Mouse (Mus musculus) kidney, embryonic 15.5 days (tissue): ENCODE results near the gene Arhgap31. TPM values are rescaled to one million over a fixed set of nuclear protein-coding genes. Genes with fewer than 3 reads are reported as not detected.
A peak's percentile ranks its signal among the peaks of the same experiment; 100 is the strongest.

Source experiments
- ATAC-seq: fragments of 200-750 bp; cut with Nextera tagmentation; replicated peaks from 2 replicates; pipeline ENCODE4 v1.8.0; 2017; ENCODE audit warnings: moderate TSS enrichment; ENCODE audit not compliant: low FRiP score
- H3K27ac ChIP-seq: fragments of 300-500 bp; sonication (generic); 2 replicates; pipeline ENCODE4 v1.5.1; 2015; ENCODE audit warnings: mild to moderate bottlenecking, inconsistent platforms
- H3K27me3 ChIP-seq: fragments of 300-500 bp; sonication (generic); 2 replicates; pipeline ENCODE4 v1.6.1; 2015; ENCODE audit warnings: inconsistent platforms
- H3K36me3 ChIP-seq: fragments of 300-500 bp; sonication (generic); 2 replicates; pipeline ENCODE4 v1.6.1; 2015; ENCODE audit warnings: inconsistent platforms
- H3K4me1 ChIP-seq: fragments of 300-500 bp; sonication (generic); 2 replicates; pipeline ENCODE4 v1.6.1; 2015; ENCODE audit warnings: inconsistent platforms
- H3K4me2 ChIP-seq: fragments of 300-500 bp; sonication (generic); 2 replicates; pipeline ENCODE4 v1.6.1; 2015; ENCODE audit warnings: moderate library complexity, mild to moderate bottlenecking, inconsistent platforms
- H3K4me3 ChIP-seq: fragments of 300-500 bp; sonication (generic); replicated peaks from 2 replicates; pipeline ENCODE4 v1.5.1; 2015; ENCODE audit warnings: mild to moderate bottlenecking, inconsistent platforms
- H3K9ac ChIP-seq: fragments of 300-500 bp; sonication (generic); 2 replicates; pipeline ENCODE4 v1.6.1; 2015; ENCODE audit warnings: mild to moderate bottlenecking, inconsistent platforms
- H3K9me3 ChIP-seq: fragments of 300-500 bp; sonication (generic); replicated peaks from 2 replicates; pipeline ENCODE4 v1.6.1; 2016; ENCODE audit warnings: inconsistent platforms
- WGBS: fragments of 180-500 bp; shearing (Covaris S2); methylation state at CpG from one replicate; pipeline ENCODE4 v1.1.7; 2015; ENCODE audit warnings: mixed read lengths; 5-methylcytosine and 5-hydroxymethylcytosine counted together
- polyA plus RNA-seq: library from polyadenylated mRNA; unstranded; fragments of >200 nt; fragmentation: Nextera tagmentation; extraction: Ambion mirVana; gene quantifications from 2 replicates; pipeline ENCODE4 v1.2.1, GENCODE M21; 2015

Gene Arhgap31
- polyA plus RNA-seq, 1 experiment from 2014 or later: 12.6 TPM

DNA sequence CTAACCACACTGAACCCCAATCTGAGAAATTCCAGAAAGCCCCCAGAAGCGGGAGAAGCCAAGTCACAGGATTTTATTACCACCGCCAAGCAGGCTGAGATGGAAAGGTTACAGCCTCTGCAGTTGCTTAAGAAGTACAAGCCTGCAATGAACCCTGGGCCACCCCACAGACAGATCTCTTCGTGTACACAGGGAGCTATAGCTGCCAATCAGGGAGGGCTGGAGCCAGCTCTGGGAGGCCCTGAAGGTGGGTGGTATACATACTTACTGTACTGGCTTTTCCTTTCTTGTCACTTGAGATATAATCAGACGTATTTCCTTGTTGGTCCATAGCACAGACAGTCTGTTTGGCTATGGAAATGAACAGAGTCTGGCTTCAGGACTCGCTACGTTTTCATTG lies 37.7 kb upstream of the Arhgap31 start:
- peaks cover 6% of the 10 kb centered on the region for H3K36me3 ChIP-seq
- H3K4me2 ChIP-seq: no peak overlapping the region
- WGBS: 56% methylated on average over 6 of the region's 6 CpGs
- no peaks in the 10 kb centered on the region for H3K27me3 ChIP-seq
- no peak overlapping the region for H3K9ac ChIP-seq
- peaks cover 16% of the 10 kb centered on the region for H3K4me1 ChIP-seq
- H3K4me3 ChIP-seq: no peak overlapping the region
- no peak for ATAC-seq
- H3K27ac ChIP-seq: no peak overlapping the region
- no peaks in the 10 kb centered on the region for H3K9me3 ChIP-seq

- Histone ChIP-seq H3K36me3 (no peaks in the 10 kb centered on the region; the same call in 1 of the 2 replicates), H3K27me3 (no peaks in the 10 kb centered on the region), H3K9ac (no peak overlapping the region), H3K4me1 (peaks cover 10% of the 10 kb centered on the region), H3K4me2 (no peak overlapping the region), H3K27ac (no peak overlapping the region), H3K9me3 (no peaks in the 10 kb centered on the region), H3K4me3 (no peak overlapping the region)
- ATAC-seq: no peak
- 84% methylated on average over 10 of the region's 10 CpGs for WGBS
Observed at GRCm38 (mm10) chr16:38743941-38744673, 31.0 kb upstream of the Arhgap31 start.

GRCm38 (mm10) chr16:38742659-38743131 lies 29.6 kb upstream of the Arhgap31 start:
- Histone ChIP-seq H3K4me3 (peak overlapping the region; percentile 81), H3K4me2 (peak overlapping the region; percentile 78), H3K27me3 (no peaks in the 10 kb centered on the region), H3K9me3 (no peaks in the 10 kb centered on the region), H3K9ac (peak overlapping the region; percentile 81), H3K27ac (peak overlapping the region; percentile 81), H3K4me1 (peaks cover 10% of the 10 kb centered on the region), H3K36me3 (no peaks in the 10 kb centered on the region; the same call in 1 of the 2 replicates)
- ATAC-seq: peak; percentile 80
- under 1% methylated on average over 13 of the region's 13 CpGs for WGBS

GRCm38 (mm10) chr16:38742113-38742658 lies 29.1 kb upstream of the Arhgap31 start, which contains the start of gene B4galt4:
Gene B4galt4, plus strand, starts transcription at chr16:38742264.
- peaks cover 10% of the 10 kb centered on the region for H3K4me1 ChIP-seq
- peak within 1 kb of the TSS; percentile 81 for H3K9ac ChIP-seq
- peak; percentile 96 for ATAC-seq
- H3K4me2 ChIP-seq: peak within 1 kb of the TSS; percentile 78
- H3K27me3 ChIP-seq: no peaks in the 10 kb centered on the region
- no peaks in the 10 kb centered on the region; the same call in 1 of the 2 replicates for H3K36me3 ChIP-seq
- peak within 1 kb of the TSS; percentile 81 for H3K4me3 ChIP-seq
- no peaks in the 10 kb centered on the region for H3K9me3 ChIP-seq
- under 1% methylated on average over 69 of the region's 69 CpGs for WGBS
- peak within 1 kb of the TSS; percentile 81 for H3K27ac ChIP-seq

DNA sequence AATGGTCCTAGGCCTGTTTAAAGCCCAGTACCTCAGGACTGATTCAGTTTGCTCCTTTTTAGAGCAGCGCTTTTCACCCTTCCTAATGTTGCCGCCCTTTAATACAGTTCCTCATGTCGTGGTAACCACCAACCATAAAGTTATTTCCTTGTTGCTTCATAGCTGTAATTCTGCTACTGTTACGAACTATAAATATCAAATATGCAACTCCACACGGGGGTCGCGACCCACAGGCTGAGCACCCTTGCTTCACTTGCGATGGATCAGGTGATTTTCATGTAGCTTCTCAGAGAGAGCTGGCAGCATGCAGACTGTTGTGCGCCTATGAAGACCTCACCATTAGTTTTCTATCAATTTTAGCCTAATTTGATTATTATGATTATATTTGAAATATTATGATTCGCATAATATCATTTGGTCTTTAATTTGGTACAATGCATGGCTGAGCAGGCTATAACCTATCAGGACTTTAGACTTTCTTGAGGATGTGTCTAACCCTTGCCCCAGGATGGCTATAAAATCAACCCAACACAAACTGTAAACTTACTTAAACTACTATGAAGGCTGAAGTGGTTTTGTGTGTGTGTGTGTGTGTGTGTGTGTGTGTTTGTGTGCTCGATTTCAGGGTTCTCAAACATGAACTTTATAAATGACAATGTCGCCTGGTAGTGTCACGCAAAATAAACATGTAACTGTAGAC lies 28.3 kb upstream of the Arhgap31 start:
- no peaks in the 10 kb centered on the region for H3K9me3 ChIP-seq
- H3K27me3 ChIP-seq: no peaks in the 10 kb centered on the region
- peak overlapping the region; percentile 78 for H3K4me2 ChIP-seq
- no peaks in the 10 kb centered on the region; the same call in 1 of the 2 replicates for H3K36me3 ChIP-seq
- 78% methylated on average over 13 of the region's 13 CpGs for WGBS
- H3K4me3 ChIP-seq: peak overlapping the region; percentile 81
- peaks cover 10% of the 10 kb centered on the region for H3K4me1 ChIP-seq
- no peak overlapping the region for H3K27ac ChIP-seq
- no peak for ATAC-seq
- no peak overlapping the region for H3K9ac ChIP-seq

DNA sequence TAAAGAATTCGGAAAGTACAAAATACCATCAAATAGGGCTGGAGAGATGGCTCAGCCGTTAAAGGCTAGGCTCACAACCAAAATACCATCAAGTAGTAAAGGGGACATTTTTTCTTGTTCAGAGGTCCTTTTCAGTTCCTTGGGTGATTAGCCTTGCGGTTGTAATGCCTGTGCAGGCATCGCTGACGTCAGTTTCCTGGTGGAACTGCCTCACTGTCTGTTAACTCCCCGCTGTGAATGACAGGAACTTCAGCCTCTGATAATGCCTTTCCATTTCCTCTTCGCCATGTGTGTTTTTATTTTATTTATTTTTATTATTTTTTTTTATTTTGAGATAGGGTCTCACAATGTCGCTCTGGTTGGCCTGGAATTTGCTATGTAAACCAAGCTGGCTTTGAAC lies 17.8 kb upstream of the Arhgap31 start:
- Histone ChIP-seq H3K27ac (no peak overlapping the region), H3K36me3 (no peaks in the 10 kb centered on the region), H3K9me3 (no peaks in the 10 kb centered on the region), H3K4me1 (peaks cover 17% of the 10 kb centered on the region), H3K27me3 (no peaks in the 10 kb centered on the region), H3K9ac (no peak overlapping the region), H3K4me2 (peak overlapping the region; percentile 50), H3K4me3 (no peak overlapping the region)
- WGBS: 47% methylated on average over 8 of the region's 8 CpGs
- no peak for ATAC-seq

GRCm38 (mm10) chr16:38729610-38730288 lies 16.7 kb upstream of the Arhgap31 start:
- ATAC-seq: peak; percentile 68
- H3K9ac ChIP-seq: no peak overlapping the region
- no peaks in the 10 kb centered on the region for H3K27me3 ChIP-seq
- WGBS: 35% methylated on average over 15 of the region's 15 CpGs
- peak overlapping the region; percentile 50 for H3K4me2 ChIP-seq
- H3K4me1 ChIP-seq: peaks cover 17% of the 10 kb centered on the region
- H3K9me3 ChIP-seq: no peaks in the 10 kb centered on the region
- H3K4me3 ChIP-seq: peak overlapping the region; percentile 19
- no peaks in the 10 kb centered on the region for H3K36me3 ChIP-seq
- peak overlapping the region; percentile 52; the same call in 1 of the 2 replicates for H3K27ac ChIP-seq

DNA sequence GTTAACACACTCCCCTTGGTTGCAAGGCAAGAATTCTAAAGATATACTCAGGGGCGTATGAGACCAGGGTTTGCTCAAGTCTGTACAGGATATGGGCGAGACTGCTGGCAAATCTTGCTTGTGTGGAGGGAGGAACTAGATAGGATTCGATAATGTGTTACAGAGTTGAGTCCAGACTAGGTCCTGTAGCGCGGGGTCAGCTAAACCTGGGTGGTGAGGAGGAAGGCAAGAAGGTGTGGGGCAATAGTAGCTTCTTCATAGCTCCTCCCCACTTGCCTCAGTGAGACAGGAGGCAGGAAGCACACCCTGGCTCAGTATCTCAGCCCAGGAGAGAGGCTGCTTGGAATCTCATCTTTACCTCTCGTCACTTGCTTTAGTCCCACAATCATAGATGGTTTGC lies 16.1 kb upstream of the Arhgap31 start:
- 80% methylated on average over 6 of the region's 6 CpGs for WGBS
- Histone ChIP-seq H3K27me3 (no peaks in the 10 kb centered on the region), H3K9ac (no peak overlapping the region), H3K4me1 (peaks cover 17% of the 10 kb centered on the region), H3K4me2 (0 out of 2 replicates have a peak overlapping the region, but pooled peaks have one; percentile 3), H3K4me3 (no peak overlapping the region), H3K27ac (no peak overlapping the region), H3K36me3 (no peaks in the 10 kb centered on the region), H3K9me3 (no peaks in the 10 kb centered on the region)
- peak; percentile 33; the same call in 1 of the 2 replicates for ATAC-seq

DNA sequence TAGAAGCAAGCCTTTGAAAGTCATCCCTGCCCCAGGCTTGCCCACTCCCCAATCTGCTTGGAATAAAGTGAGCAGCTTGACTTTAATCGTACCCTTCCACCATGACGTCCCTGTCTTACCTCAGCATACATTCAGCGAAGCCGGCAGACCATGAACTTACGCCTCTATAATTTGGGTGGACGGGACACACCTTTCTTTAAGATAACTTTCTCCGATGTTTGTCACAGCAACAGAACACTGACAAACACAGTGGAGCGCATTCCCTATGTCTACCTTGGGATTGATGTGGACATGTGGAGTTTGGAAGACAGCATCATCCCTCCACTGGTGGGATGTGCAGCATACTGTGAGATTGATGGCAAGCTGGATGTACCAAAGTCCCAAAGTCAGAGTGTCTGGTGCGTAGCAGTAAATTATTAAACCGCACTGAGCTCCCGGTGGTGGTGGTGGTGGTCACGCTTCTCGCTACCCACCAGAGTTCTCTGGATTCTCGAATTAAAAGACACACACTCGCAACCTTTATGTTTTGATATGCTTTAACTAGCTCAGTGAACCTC lies 15.6 kb upstream of the Arhgap31 start:
- H3K4me2 ChIP-seq: 0 out of 2 replicates have a peak overlapping the region, but pooled peaks have one; percentile 3
- no peak overlapping the region for H3K4me3 ChIP-seq
- H3K36me3 ChIP-seq: no peaks in the 10 kb centered on the region
- H3K9me3 ChIP-seq: no peaks in the 10 kb centered on the region
- H3K27ac ChIP-seq: no peak overlapping the region
- ATAC-seq: no peak
- H3K27me3 ChIP-seq: no peaks in the 10 kb centered on the region
- WGBS: 83% methylated on average over 15 of the region's 15 CpGs
- peaks cover 17% of the 10 kb centered on the region for H3K4me1 ChIP-seq
- H3K9ac ChIP-seq: no peak overlapping the region

- Histone ChIP-seq H3K36me3 (no peaks in the 10 kb centered on the region), H3K9ac (no peak overlapping the region), H3K4me2 (no peak overlapping the region), H3K9me3 (no peaks in the 10 kb centered on the region), H3K27ac (0 out of 2 replicates have a peak overlapping the region, but pooled peaks have one; percentile 32), H3K4me3 (no peak overlapping the region), H3K27me3 (no peaks in the 10 kb centered on the region), H3K4me1 (peaks cover 9% of the 10 kb centered on the region)
- 0 out of 2 replicates have a peak, but pooled peaks have one; percentile 12 for ATAC-seq
- 68% methylated on average over 13 of the region's 13 CpGs for WGBS
Observed at GRCm38 (mm10) chr16:38724974-38725373, 11.9 kb upstream of the Arhgap31 start.

- H3K9ac ChIP-seq: no peak overlapping the region
- H3K4me3 ChIP-seq: no peak overlapping the region
- 0 out of 2 replicates have a peak overlapping the region, but pooled peaks have one; percentile 3 for H3K4me2 ChIP-seq
- no peaks in the 10 kb centered on the region for H3K9me3 ChIP-seq
- peaks cover 4% of the 10 kb centered on the region; the same call in 1 of the 2 replicates for H3K4me1 ChIP-seq
- ATAC-seq: no peak
- H3K27ac ChIP-seq: peak overlapping the region; percentile 32; the same call in 1 of the 2 replicates
- H3K36me3 ChIP-seq: no peaks in the 10 kb centered on the region
- H3K27me3 ChIP-seq: no peaks in the 10 kb centered on the region
- WGBS: 74% methylated on average over 8 of the region's 8 CpGs
Observed at GRCm38 (mm10) chr16:38724256-38724655, 11.2 kb upstream of the Arhgap31 start.
